Mouse (Mus musculus) kidney, adult 9 months (tissue): Measurements from ENCODE around the gene Cwh43.
"Not testable (repeated sequence)": the region's sequence is repeated elsewhere in the genome, so short reads cannot be mapped to it uniquely, and the experiment has no call there.

Experiments
- DNase-seq: peaks from one replicate; pipeline ENCODE4 v3.0.0; 2022

Gene Cwh43

GRCm38 (mm10) chr5:73481401-73481800 lies 75.5 kb downstream of the Cwh43 start:
- no peak for DNase-seq

GRCm38 (mm10) chr5:73482381-73482780 lies 76.5 kb downstream of the Cwh43 start:
- not testable (repeated sequence) for DNase-seq

GRCm38 (mm10) chr5:73484016-73484615 lies 78.2 kb downstream of the Cwh43 start:
- DNase-seq: no peak

GRCm38 (mm10) chr5:73486451-73486850 lies 80.6 kb downstream of the Cwh43 start:
- no peak for DNase-seq

- no peak for DNase-seq
These were observed 84.0 kb downstream of the Cwh43 start for GRCm38 (mm10) chr5:73489915-73490314.

GRCm38 (mm10) chr5:73490596-73491073 lies 84.8 kb downstream of the Cwh43 start:
- DNase-seq: peak; percentile 100

GRCm38 (mm10) chr5:73491074-73491836 lies 85.4 kb downstream of the Cwh43 start:
- DNase-seq: peak; percentile 37

- DNase-seq: peak; percentile 94
These were observed 86.2 kb downstream of the Cwh43 start for GRCm38 (mm10) chr5:73491837-73492720.

GRCm38 (mm10) chr5:73497401-73497800 lies 91.5 kb downstream of the Cwh43 start:
- no peak for DNase-seq

GRCm38 (mm10) chr5:73498559-73498958 lies 92.7 kb downstream of the Cwh43 start:
- DNase-seq: no peak

- DNase-seq: peak; percentile 75
These were observed 95.1 kb downstream of the Cwh43 start for GRCm38 (mm10) chr5:73500867-73501440.

GRCm38 (mm10) chr5:73502422-73502821 lies 96.5 kb downstream of the Cwh43 start:
- no peak for DNase-seq
